Mouse (Mus musculus) cerebellum, adult 2 months (tissue): ENCODE measurements around the gene Gpatch8.

Source experiments
- CTCF ChIP-seq: fragments of 200-500 bp; IDR thresholded peaks from 2 replicates; pipeline ENCODE4 v1.5.1; 2011; ENCODE audit warnings: low read depth, mild to moderate bottlenecking, control low read depth, low read length, moderate library complexity, borderline replicate concordance; ENCODE audit not compliant: insufficient read depth
- POLR2A ChIP-seq: fragments of 200-500 bp; IDR thresholded peaks from 2 replicates; pipeline ENCODE4 v1.6.1; 2011; ENCODE audit warnings: low read length, control low read depth, borderline replicate concordance; ENCODE audit not compliant: insufficient read depth

DNA sequence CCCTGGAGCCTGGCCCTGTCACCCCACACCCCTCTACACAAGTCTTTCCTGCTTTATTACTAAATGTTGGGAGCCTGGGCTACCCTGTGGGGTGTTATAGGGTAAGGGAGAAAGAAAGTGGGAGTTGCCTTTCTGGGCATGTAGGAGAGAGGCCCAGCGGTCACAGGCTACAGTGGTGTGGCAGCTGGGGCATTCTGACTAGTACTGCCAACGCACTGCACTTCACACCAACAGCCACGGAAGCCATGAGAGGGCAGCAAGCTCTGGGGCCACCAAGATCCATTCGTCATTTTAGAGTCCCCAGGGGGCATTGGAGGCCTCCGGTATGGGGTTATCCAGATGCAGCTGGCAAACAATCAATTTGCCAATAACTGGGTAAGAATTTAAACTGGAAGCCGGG is 114.1 kb downstream of the Gpatch8 start:
- TF ChIP-seq POLR2A (no peak), CTCF (no peak)
